Mouse (Mus musculus) ES-Bruce4 (cell line): ENCODE measurements around the gene Prdx2.

Experiments
- EP300 ChIP-seq: IDR thresholded peaks from 2 replicates; pipeline ENCODE4 v1.6.1; 2011; ENCODE audit warnings: low read depth, low read length; ENCODE audit not compliant: insufficient read depth
- POLR2A ChIP-seq: IDR thresholded peaks from one replicate; pipeline ENCODE4 v1.8.1; 2011; ENCODE audit warnings: low read length; ENCODE audit not compliant: insufficient read depth

DNA sequence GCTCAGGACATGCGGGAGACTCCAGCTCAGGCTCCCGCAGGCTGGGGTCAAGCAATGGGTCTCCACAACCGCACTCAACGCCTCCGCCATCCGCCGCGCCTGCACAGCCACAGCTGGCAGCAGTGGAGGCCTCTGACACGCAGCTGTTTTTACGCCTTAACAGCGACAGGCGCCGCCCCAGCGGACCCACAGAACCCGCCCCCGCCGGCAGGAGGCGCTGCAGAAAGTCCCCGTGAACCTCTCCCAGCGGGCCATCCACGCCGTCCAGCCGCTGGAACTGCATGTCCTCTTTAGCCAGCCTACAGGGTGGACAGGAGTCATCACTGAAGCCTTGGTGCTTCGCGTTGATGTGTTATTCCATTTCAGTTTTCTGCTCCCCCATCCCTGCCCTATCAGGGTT is 38.3 kb downstream of the Prdx2 start:
- no peak for TF ChIP-seq POLR2A
- TF ChIP-seq EP300 = no peak
